Mouse (Mus musculus) small intestine, adult 2 months (tissue): ENCODE measurements at regions not wholly inside any gene's neighbourhood (a gene's known extent, or its start where the extent isn't known, plus 50 kb on each side); places are given as distances from the start of the nearest gene placed in this dataset.

Source experiments
- CTCF ChIP-seq: fragments of 200-500 bp; IDR thresholded peaks from 2 replicates; pipeline ENCODE4 v1.5.1; 2012; ENCODE audit warnings: low read depth, mild to moderate bottlenecking, control low read depth, inconsistent platforms, low read length, moderate library complexity, mixed read lengths; ENCODE audit not compliant: insufficient replicate concordance, insufficient read length; ENCODE audit errors: extremely low read depth
- POLR2A ChIP-seq: fragments of 200-500 bp; IDR thresholded peaks from 2 replicates; pipeline ENCODE4 v1.6.1; 2012; ENCODE audit warnings: low read depth, mild to moderate bottlenecking, control low read depth, inconsistent platforms, low read length, moderate library complexity

- TF ChIP-seq POLR2A = no peak
- TF ChIP-seq CTCF = no peak
These were observed 73.9 kb upstream of the Zdhhc17 start for GRCm38 (mm10) chr10:111083861-111084260.
